Mouse (Mus musculus): ENCODE measurements at regions not wholly inside any gene's neighbourhood (a gene's known extent, or its start where the extent isn't known, plus 50 kb on each side); places are given as distances from the start of the nearest gene placed in this dataset.

DNA sequence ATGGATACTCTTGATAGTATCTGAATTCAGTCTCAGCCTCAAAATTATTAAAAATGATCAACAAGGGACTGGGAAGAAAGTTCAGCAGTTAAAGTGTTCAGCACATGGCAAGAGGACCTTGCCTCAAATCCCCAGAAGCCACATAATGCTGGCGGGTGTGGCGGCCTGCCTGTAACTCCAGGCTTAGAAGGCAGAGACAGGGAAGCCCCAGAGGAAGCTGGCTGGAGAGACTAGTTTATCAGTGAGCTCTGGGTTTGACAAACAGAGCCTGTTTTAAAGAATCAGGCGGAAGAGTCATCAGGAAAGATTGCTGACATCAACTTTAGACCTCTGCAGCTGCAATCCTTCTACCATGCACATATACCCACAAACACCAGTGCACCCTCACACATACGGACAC lies 52.1 kb upstream of the Fyn start:
- no peak for TF ChIP-seq CTCF (IDR thresholded peaks at IDR 0.05)
- H3K4me3 ChIP-seq = no peak overlapping the region
- H3K27ac ChIP-seq = no peak overlapping the region
- peak; percentile 40 for DNase-seq
- intact Hi-C loops (cut with DNase I) = no loop called here

DNA sequence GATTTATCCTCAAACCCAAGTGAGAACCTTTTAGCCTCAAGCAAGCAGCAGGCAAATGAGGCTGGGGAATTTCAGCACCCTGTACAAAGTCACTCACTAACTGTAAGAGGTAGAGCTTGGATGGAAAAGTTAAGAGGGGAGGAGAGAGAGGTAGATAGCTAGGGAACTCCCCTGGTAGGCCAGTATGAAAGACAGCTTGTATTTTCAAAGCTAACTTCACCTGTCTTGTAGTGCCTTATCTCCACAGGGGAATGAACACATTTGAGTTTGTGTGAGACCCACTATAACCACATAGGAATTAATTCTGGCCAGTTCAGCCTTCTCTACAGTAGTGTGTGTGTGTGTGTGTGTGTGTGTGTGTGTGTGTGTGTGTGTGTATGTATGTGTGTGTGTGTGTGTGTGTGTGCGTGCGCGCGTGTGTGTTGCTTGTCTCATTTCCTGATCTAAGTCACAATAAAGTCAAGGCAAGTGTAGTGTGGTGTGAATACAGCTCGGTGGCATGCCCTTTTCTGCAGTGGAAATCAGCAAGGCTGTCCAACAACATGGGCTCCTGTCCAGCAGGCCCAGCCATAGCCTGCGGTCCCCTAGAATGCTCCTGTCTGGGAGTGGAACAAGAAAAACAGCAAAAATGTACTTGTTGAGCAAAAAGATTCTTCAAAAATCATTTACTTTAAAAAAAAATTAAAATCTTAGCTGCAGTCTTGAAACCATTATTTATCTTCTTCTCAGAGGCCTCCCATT lies 53.1 kb upstream of the Fyn start:
- no peak for TF ChIP-seq CTCF (IDR thresholded peaks at IDR 0.05)
- DNase-seq = no peak
- Histone ChIP-seq H3K4me3 (no peak overlapping the region), H3K27ac (no peak overlapping the region)
- intact Hi-C loops (cut with DNase I) = no loop called here

DNA sequence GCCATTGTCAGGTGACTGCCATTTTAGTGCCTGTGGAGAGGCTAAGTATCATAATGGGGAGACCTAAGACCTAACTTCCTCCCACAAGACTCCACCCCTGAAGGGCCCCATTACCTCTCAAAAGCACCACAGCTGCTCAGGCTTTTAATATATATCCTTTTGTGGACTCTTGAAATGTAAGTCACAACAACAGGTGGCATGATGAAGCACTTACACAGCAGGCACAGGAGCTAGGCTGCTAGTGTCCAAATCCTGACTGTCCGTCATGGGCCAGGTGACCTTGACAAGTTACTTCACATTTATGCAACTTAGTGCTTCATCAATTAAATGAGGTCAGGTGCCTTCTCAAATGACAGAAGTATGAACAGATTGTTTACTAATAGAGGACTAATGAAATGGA lies 57.2 kb upstream of the Fyn start:
- intact Hi-C loops (cut with DNase I) = no loop called here
- DNase-seq = no peak

DNA sequence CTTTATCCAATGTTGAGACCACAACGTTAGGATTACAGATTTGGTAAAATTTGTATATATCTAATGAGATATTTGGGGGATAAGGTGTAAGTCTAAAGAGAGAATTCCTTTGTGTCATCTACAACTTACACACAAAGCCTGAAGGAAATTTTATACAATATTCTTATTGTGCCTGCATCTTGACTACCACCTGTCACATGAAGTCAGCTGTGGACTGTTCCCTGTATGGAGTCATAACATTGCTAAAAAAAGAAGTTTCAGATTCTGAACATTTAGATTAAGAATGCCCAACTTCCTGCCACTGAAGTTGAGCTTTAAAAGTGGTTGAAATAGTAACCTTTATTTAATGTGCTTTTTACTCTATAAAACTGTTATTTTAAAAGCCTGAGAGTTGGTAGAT lies 60.1 kb upstream of the Fyn start:
- no peak for DNase-seq
- TF ChIP-seq CTCF (IDR thresholded peaks at IDR 0.05) = no peak
- Histone ChIP-seq H3K27ac (no peak overlapping the region), H3K4me3 (no peak overlapping the region)
- intact Hi-C loops (cut with DNase I) = no loop called here

More for the DNA sequence above, 57.2 kb upstream of the Fyn start:
- no peak overlapping the region for H3K27ac ChIP-seq
- no peak for TF ChIP-seq CTCF (IDR thresholded peaks at IDR 0.05)
- H3K4me3 ChIP-seq = no peak overlapping the region

DNA sequence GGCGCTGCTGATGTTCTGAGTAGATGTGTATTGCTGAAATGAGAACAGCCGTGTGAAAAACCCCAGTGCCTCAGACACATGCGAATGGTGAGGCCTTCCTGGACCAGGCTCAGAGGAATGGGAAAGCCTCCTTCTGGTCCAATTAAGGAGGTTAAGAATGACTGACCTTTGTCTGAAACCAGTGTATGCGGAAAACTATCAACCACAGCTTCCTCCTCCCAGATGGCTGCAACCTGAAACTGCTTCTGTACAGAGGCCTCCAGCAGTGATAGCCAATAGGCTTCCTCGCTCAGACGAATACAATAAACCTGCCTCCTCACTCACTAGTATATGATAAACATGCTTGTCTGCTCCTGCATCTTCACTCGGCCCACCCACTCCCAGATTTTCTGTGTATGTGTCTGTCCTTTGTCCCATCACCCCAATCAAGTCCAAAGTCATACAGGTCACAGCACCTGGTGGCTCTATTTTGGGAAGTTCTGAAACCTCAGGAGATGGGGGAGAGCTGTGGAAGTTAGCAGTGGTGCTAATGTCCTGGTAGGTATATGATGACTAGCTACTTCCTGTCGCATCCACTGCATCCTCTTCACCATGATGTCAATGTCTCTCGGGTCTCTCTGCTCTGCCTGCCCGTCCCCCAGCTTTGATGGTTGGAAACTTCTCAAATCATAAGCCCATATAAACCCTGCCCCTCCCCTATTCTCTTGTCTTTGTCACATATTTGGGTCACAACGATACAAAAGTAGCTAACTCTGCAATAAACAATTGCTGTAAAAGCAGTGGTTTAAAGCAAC lies 75.8 kb upstream of the Fyn start:
- no peak for TF ChIP-seq CTCF (IDR thresholded peaks at IDR 0.05)
- Histone ChIP-seq H3K27ac (no peak overlapping the region), H3K4me3 (no peak overlapping the region)
- no peak for DNase-seq
- intact Hi-C loops (cut with DNase I) = no loop called here

DNA sequence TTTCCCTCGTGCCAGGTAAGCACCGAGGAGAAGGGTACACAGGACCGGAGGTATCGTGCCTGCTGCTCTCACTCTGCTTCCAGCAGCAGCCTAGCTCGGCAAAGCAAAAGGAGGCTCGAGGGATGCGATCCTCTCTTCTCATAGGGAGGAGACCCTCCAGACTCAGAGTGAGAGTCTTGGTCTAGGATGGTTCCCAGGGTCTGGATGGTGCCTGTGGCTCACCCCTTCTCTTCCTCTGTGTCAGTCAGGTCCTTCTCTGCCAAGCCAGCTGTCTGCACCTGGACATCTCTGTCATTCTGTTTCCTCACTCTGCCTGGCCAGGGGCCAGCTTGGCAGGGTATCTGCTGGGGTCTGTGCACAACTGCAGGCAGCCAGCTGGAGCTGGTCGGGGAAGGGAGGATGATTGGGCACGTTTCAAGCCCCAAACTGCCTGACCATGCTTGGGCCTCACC lies 76.9 kb upstream of the Fyn start:
- DNase-seq = peak; percentile 58
- intact Hi-C loops (cut with DNase I) = no loop called here
- H3K27ac ChIP-seq = no peak overlapping the region
- TF ChIP-seq CTCF (IDR thresholded peaks at IDR 0.05) = no peak
- no peak overlapping the region for H3K4me3 ChIP-seq

DNA sequence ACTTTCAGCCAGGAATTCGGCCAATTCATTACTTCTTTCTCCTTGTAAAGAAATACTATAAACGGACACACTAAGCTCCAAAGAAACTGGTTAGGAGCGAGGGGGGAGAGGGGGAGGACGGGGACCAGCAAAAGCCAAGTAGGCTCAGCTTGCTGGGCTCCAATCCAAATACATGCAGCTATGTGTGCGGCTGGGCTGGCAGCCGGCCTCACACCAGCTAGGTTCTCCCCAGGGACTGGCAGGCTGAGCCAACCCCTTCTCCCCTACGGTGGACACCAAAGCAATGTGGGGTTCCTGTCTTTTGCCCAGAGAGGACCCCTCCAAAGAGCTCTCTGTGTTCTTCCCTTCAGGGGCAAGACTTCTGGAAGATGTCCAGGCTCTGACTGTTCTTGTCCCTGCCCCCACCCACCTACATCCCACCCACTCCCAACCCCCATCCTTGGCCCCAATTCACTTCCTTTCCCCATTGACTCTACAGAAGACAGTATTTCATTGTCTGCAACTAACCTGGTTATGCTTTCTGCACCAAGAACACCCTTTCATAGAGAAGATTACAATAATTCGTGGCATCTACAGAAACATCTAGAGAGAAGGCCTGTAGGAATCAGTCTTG lies 77.4 kb upstream of the Fyn start:
- DNase-seq = peak; percentile 84
- H3K27ac ChIP-seq = peak overlapping the region; percentile 1; the same call in 1 of the 2 replicates
- intact Hi-C loops (cut with DNase I) = no loop called here
- no peak for TF ChIP-seq CTCF (IDR thresholded peaks at IDR 0.05)
- peak overlapping the region; percentile 7; the same call in 1 of the 2 replicates for H3K4me3 ChIP-seq

DNA sequence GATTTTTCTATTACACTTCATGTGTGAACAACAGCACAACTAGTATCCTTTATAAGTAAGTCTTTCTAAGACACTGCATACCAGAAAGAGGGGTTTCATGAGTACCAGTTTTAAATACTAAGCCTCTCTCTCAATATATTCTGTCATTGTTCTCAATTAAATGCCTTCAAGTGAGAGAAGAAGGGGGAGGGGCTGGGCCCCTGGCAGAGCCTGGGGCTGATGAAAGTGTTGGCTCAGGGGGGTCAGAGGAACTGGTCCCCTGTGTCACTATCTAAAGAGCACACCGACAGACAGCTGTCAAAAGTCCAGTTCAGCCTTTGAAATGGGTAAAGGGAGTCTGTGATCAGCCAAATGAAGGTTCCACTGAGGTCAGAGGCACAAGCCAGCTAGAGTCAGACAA lies 78.4 kb upstream of the Fyn start:
- H3K4me3 ChIP-seq = no peak overlapping the region
- TF ChIP-seq CTCF (IDR thresholded peaks at IDR 0.05) = no peak
- DNase-seq = no peak
- intact Hi-C loops (cut with DNase I) = no loop called here
- no peak overlapping the region for H3K27ac ChIP-seq

DNA sequence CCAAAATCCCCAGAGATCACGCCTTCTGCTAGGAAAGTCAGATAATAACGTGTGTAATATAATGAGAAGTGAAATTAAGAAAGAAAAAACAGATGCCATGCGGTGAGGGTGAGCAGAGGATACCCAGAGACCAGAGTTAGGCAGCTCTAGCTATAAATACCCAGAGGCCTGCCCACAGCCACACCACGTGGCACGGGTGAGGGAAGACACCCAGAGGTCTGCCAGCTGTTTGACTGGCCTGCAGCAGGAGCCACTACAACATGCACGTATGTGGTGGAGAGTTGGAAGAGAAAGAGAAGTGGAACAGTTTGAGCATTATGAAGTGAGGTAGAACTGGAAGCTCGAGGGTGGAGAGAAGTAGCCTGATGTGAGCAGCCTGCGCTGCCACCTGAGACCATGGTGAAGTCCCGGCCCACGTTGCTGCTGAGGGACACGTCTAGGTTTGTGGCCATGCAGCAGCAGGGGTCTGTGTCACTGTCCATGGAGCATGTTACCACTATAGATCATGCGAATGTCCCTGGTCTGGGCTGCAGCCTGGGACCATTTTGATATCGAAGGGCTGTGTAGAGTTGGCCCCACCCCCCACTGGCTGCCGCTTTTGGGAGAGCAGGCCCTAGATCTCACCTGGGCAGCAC lies 88.2 kb upstream of the Fyn start:
- peak; percentile 62 for DNase-seq
- intact Hi-C loops (cut with DNase I) = no loop called here
- no peak for TF ChIP-seq CTCF (IDR thresholded peaks at IDR 0.05)
- no peak overlapping the region for H3K4me3 ChIP-seq
- no peak overlapping the region for H3K27ac ChIP-seq

DNA sequence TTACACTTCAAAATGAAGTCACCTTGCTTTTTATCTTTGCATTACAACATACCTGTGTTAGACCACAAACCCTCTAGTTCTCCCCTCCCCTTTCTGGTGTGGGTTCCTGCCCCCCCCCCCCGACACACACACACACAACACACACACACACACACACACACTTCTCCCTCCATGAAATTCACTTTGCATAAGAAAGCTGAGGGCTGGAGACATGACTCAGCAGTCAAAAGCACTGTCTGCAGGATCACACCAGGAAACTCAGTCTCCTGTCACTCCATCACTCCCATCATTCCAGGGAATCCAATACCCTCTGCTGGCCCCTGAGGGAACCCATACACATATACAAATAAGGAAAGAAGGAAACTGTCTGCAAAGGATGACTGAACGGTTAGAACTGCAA lies 94.5 kb upstream of the Fyn start:
- no peak for DNase-seq
- Histone ChIP-seq H3K27ac (no peak overlapping the region), H3K4me3 (no peak overlapping the region)
- TF ChIP-seq CTCF (IDR thresholded peaks at IDR 0.05) = no peak
- intact Hi-C loops (cut with DNase I) = no loop called here

DNA sequence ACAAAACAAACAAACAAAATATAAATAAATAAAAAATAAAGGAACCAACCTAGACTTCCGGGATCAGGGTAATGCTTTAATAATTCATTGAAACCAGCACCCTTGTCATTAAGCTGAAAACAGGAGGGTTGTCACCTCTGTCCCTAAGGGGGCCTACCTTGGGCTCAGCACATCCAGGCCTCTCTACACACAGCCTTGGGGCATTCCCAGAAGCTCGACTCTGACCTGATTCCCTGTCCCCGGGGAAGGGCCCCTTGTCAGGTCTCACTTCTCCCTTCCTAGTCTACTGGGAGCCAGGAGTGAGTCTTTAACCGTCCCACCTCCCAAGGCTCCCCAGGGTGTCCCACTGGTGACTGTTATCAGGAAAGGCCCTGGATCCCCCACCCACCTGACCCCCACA lies 95.2 kb upstream of the Fyn start:
- TF ChIP-seq CTCF (IDR thresholded peaks at IDR 0.05) = no peak
- DNase-seq = no peak

DNA sequence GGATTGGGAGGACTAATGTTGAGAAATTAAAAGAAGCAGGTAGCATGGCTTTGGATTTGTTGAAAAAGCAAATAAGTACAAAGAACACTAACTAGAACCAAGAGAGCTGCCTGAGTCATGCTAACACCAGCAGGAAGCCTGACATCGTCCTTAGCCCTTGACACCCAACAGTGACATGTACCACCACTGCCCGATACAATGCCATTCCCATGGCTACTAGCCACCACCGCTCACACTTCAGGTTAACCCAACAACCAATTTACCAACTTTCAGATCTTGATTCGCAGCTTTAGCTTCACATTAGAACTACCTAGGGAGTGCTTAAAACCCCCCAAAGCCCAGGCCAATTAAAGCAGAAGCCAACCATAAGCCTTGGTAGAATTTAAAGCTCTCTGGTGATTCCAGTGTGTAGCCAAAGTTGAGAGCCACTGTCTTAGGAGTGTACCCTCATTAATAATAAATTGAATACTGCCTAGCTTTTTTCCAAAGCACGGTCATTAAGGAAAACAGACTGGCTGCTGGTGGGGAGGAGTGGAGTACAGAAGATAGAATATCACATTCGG lies 96.2 kb upstream of the Fyn start:
- intact Hi-C loops (cut with DNase I) = no loop called here
- no peak overlapping the region for H3K27ac ChIP-seq
- TF ChIP-seq CTCF (IDR thresholded peaks at IDR 0.05) = no peak
- no peak for DNase-seq
- no peak overlapping the region for H3K4me3 ChIP-seq

More for the DNA sequence above, 95.2 kb upstream of the Fyn start:
- Histone ChIP-seq H3K4me3 (no peak overlapping the region), H3K27ac (no peak overlapping the region)
- intact Hi-C loops (cut with DNase I) = no loop called here
